Mouse (Mus musculus) embryonic stem cell, embryonic (primary cell): ENCODE results near the gene Rad51c.
"Not testable (repeated sequence)": the region's sequence is repeated elsewhere in the genome, so short reads cannot be mapped to it uniquely, and the experiment has no call there.

Experiments
- CTCF ChIA-PET, 4 experiments: fragments of 300-600 bp in 2 of 4; fragments of 350-600 bp in 2 of 4; sonication (Branson Sonifier 250); formaldehyde crosslinking; loops; one replicate each; lab custom pipeline; 2022; ENCODE audit warnings: inconsistent platforms in 2 of 4; lab: Charles Lee
- POLR2A ChIA-PET, 4 experiments: fragments of 300-600 bp in 2 of 4; fragments of 350-600 bp in 2 of 4; sonication (Branson Sonifier 250); formaldehyde crosslinking; loops; one replicate each; lab custom pipeline; 2022; ENCODE audit warnings: antibody characterized with exemption in 4 of 4, inconsistent platforms in 1 of 4; lab: Charles Lee

The Rad51c gene

GRCm38 (mm10) chr11:87404876-87405275, at the start of gene Rad51c, which contains the start of gene Tex14:
TSS of gene Rad51c (minus strand) at chr11:87404954.
TSS of gene Tex14 (plus strand) at chr11:87405065.
- ChIA-PET POLR2A (interaction anchor here (0.5 to 7.6 kb wide), 85 partner anchors 7 to 878 kb away, joined by 3 to 168 read pairs (median 4); partner anchors contain the start of genes Ppm1e (in 3 of the 4), Ska2 (in 3 of the 4), Prr11 (in 2 of the 4) and Mtmr4 (in 1 of the 4)), CTCF (interaction anchor here (0.6 to 2.0 kb wide), 17 partner anchors 9 to 1417 kb away, joined by 3 to 9 read pairs (median 5); partner anchors contain the start of gene Ppm1e (in 1 of the 4))

- CTCF ChIA-PET, result interaction anchor here in 3 of 4 experiments (0.6 to 1.9 kb wide), 4 partner anchors 9 to 1610 kb away, joined by 3 to 7 read pairs (median 3); no protein-coding TSS in a partner anchor
- POLR2A ChIA-PET, result interaction anchor here (0.6 to 18.7 kb wide), 34 partner anchors 8 to 379 kb away, joined by 3 to 232 read pairs (median 7); partner anchors contain the start of genes Mtmr4 (in 1 of the 4), Prr11 (in 1 of the 4), Rad51c (in 1 of the 4) and Ska2 (in 1 of the 4)
These were observed 49.4 kb upstream of the Rad51c start for GRCm38 (mm10) chr11:87454035-87454690.

GRCm38 (mm10) chr11:87453216-87454034, 48.7 kb upstream of the Rad51c start:
- CTCF ChIA-PET, result interaction anchor here in 3 of 4 experiments (0.5 to 1.9 kb wide), 10 partner anchors 9 to 1609 kb away, joined by 3 to 7 read pairs (median 3); no protein-coding TSS in a partner anchor
- POLR2A ChIA-PET, result interaction anchor here (0.6 to 18.7 kb wide), 47 partner anchors 8 to 481 kb away, joined by 3 to 232 read pairs (median 6); partner anchors contain the start of genes Mtmr4 (in 2 of the 4), Prr11 (in 1 of the 4), Rad51c (in 1 of the 4) and Ska2 (in 1 of the 4)

- CTCF ChIA-PET, result interaction anchor here in 2 of 4 experiments (0.5 to 1.9 kb wide), 7 partner anchors 8 to 442 kb away, joined by 3 to 7 read pairs (median 3); no protein-coding TSS in a partner anchor
These were observed 48.0 kb upstream of the Rad51c start for GRCm38 (mm10) chr11:87452779-87453178.

GRCm38 (mm10) chr11:87449847-87450246, 45.1 kb upstream of the Rad51c start:
- CTCF ChIA-PET, result interaction anchor here (0.6 to 0.8 kb wide), 6 partner anchors 57 to 413 kb away, joined by 3 to 6 read pairs (median 4); no protein-coding TSS in a partner anchor

More at GRCm38 (mm10) chr11:87452779-87453178, 48.0 kb upstream of the Rad51c start:
- POLR2A ChIA-PET, result interaction anchor here (0.6 to 18.7 kb wide), 45 partner anchors 9 to 1740 kb away, joined by 3 to 232 read pairs (median 6); partner anchors contain the start of genes Mtmr4 (in 2 of the 4), Prr11 (in 1 of the 4), Rad51c (in 1 of the 4) and Ska2 (in 1 of the 4)

GRCm38 (mm10) chr11:87449200-87449547, 44.4 kb upstream of the Rad51c start:
- CTCF ChIA-PET, result no interaction called here

More at GRCm38 (mm10) chr11:87449847-87450246, 45.1 kb upstream of the Rad51c start:
- POLR2A ChIA-PET, result interaction anchor here (0.6 to 18.7 kb wide), 32 partner anchors 7 to 452 kb away, joined by 3 to 232 read pairs (median 6); no protein-coding TSS in a partner anchor

GRCm38 (mm10) chr11:87448476-87449199, 43.9 kb upstream of the Rad51c start:
- CTCF ChIA-PET, result not testable (repeated sequence)
- POLR2A ChIA-PET, result interaction anchor here (0.6 to 9.1 kb wide), 11 partner anchors 13 to 638 kb away, joined by 3 to 91 read pairs (median 4); no protein-coding TSS in a partner anchor

More at GRCm38 (mm10) chr11:87449200-87449547, 44.4 kb upstream of the Rad51c start:
- POLR2A ChIA-PET, result interaction anchor here in 3 of 4 experiments (0.6 to 9.1 kb wide), 14 partner anchors 13 to 638 kb away, joined by 3 to 91 read pairs (median 26); no protein-coding TSS in a partner anchor

- POLR2A ChIA-PET, result interaction anchor here (0.6 to 12.7 kb wide), 8 partner anchors 15 to 180 kb away, joined by 3 to 493 read pairs (median 6); no protein-coding TSS in a partner anchor
- CTCF ChIA-PET, result not testable (repeated sequence)
These were observed 43.3 kb upstream of the Rad51c start for GRCm38 (mm10) chr11:87448081-87448475.

GRCm38 (mm10) chr11:87447429-87447828, 42.7 kb upstream of the Rad51c start:
- CTCF ChIA-PET, result no interaction called here

GRCm38 (mm10) chr11:87446159-87446558, 41.4 kb upstream of the Rad51c start:
- CTCF ChIA-PET, result interaction anchor here in 3 of 4 experiments (0.5 to 0.7 kb wide), 3 partner anchors 9 to 20 kb away, joined by 4 to 10 read pairs (median 5); no protein-coding TSS in a partner anchor
- POLR2A ChIA-PET, result interaction anchor here (0.5 to 12.7 kb wide), 24 partner anchors 9 to 195 kb away, joined by 3 to 493 read pairs (median 13); partner anchors contain the start of genes Rad51c (in 1 of the 4) and Tex14 (in 1 of the 4)

More at GRCm38 (mm10) chr11:87447429-87447828, 42.7 kb upstream of the Rad51c start:
- POLR2A ChIA-PET, result interaction anchor here in 3 of 4 experiments (0.6 to 12.7 kb wide), 14 partner anchors 10 to 1505 kb away, joined by 3 to 493 read pairs (median 22); no protein-coding TSS in a partner anchor

- ChIA-PET CTCF (interaction anchor here in 2 of 4 experiments (0.7 to 2.2 kb wide), 5 partner anchors 8 to 86 kb away, joined by 3 to 7 read pairs (median 4); no protein-coding TSS in a partner anchor), POLR2A (interaction anchor here (0.5 to 12.7 kb wide), 47 partner anchors 8 to 1523 kb away, joined by 3 to 493 read pairs (median 6); partner anchors contain the start of genes Rad51c (in 2 of the 4), Tex14 (in 2 of the 4), Mtmr4 (in 1 of the 4) and Prr11 (in 1 of the 4))
These were observed 40.8 kb upstream of the Rad51c start for GRCm38 (mm10) chr11:87445593-87445992.

- POLR2A ChIA-PET, result interaction anchor here (0.5 to 12.7 kb wide), 67 partner anchors 8 to 1523 kb away, joined by 3 to 493 read pairs (median 5); partner anchors contain the start of genes Tex14 (in 3 of the 4), Prr11 (in 2 of the 4), Rad51c (in 2 of the 4) and Ska2 (in 2 of the 4)
- CTCF ChIA-PET, result interaction anchor here in 2 of 4 experiments (0.6 to 2.2 kb wide), 8 partner anchors 9 to 175 kb away, joined by 3 to 7 read pairs (median 4); no protein-coding TSS in a partner anchor
These were observed 40.1 kb upstream of the Rad51c start for GRCm38 (mm10) chr11:87444735-87445428.

GRCm38 (mm10) chr11:87444056-87444455, 39.3 kb upstream of the Rad51c start:
- CTCF ChIA-PET, result interaction anchor here in 1 of 4 experiments (2.2 kb wide), 1 partner anchor 10 kb away, joined by 7 read pairs; no protein-coding TSS in a partner anchor
- POLR2A ChIA-PET, result interaction anchor here (0.5 to 12.7 kb wide), 66 partner anchors 8 to 696 kb away, joined by 3 to 493 read pairs (median 6); partner anchors contain the start of genes Rad51c (in 3 of the 4), Tex14 (in 3 of the 4), Mtmr4 (in 2 of the 4) and Prr11 (in 1 of the 4)

GRCm38 (mm10) chr11:87443373-87443883, 38.7 kb upstream of the Rad51c start:
- ChIA-PET CTCF (interaction anchor here in 1 of 4 experiments (1.0 to 2.2 kb wide), 2 partner anchors 10 to 26 kb away, joined by 4 to 7 read pairs; no protein-coding TSS in a partner anchor), POLR2A (interaction anchor here (0.5 to 12.7 kb wide), 75 partner anchors 9 to 872 kb away, joined by 3 to 493 read pairs (median 6); partner anchors contain the start of genes Rad51c (in 4 of the 4), Tex14 (in 4 of the 4), Mtmr4 (in 3 of the 4) and Prr11 (in 2 of the 4))
